Mouse (Mus musculus) testis, adult 2 months (tissue): ENCODE results near the gene Stoml1. TPM values are rescaled to one million over a fixed set of nuclear protein-coding genes. Genes with fewer than 3 reads are reported as not detected.

Source experiments
- H3K27ac ChIP-seq: fragments of 200-500 bp; 2 replicates; pipeline ENCODE4 v1.5.1; 2012; ENCODE audit warnings: low read depth, low read length; ENCODE audit not compliant: control insufficient read depth, insufficient read depth
- H3K27me3 ChIP-seq: fragments of 200-500 bp; 2 replicates; pipeline ENCODE4 v1.6.1; 2012; ENCODE audit warnings: mild to moderate bottlenecking, low read length, moderate library complexity; ENCODE audit not compliant: control insufficient read depth, insufficient read depth
- H3K36me3 ChIP-seq: fragments of 200-500 bp; 2 replicates; pipeline ENCODE4 v1.6.1; 2012; ENCODE audit warnings: mild to moderate bottlenecking, low read length; ENCODE audit not compliant: control insufficient read depth, insufficient read depth
- H3K4me1 ChIP-seq: fragments of 200-500 bp; 2 replicates; pipeline ENCODE4 v1.6.1; 2012; ENCODE audit warnings: low read length; ENCODE audit not compliant: control insufficient read depth, insufficient read depth
- H3K4me3 ChIP-seq: fragments of 200-500 bp; 2 replicates; pipeline ENCODE4 v1.5.1; 2012; ENCODE audit warnings: low read depth, mild to moderate bottlenecking, low read length, moderate library complexity, mixed read lengths; ENCODE audit not compliant: control insufficient read depth
- CTCF ChIP-seq: fragments of 200-500 bp; IDR thresholded peaks from 2 replicates; pipeline ENCODE4 v1.5.1; 2012; ENCODE audit warnings: low read depth, mild to moderate bottlenecking, inconsistent platforms, low read length, moderate library complexity; ENCODE audit not compliant: control insufficient read depth, insufficient read depth, insufficient replicate concordance
- POLR2A ChIP-seq: fragments of 200-500 bp; IDR thresholded peaks from 2 replicates; pipeline ENCODE4 v1.6.1; 2012; ENCODE audit warnings: low read depth, mild to moderate bottlenecking, inconsistent platforms, low read length, moderate library complexity; ENCODE audit not compliant: control insufficient read depth
- polyA plus RNA-seq: library from polyadenylated mRNA; depleted of rRNA; stranded (reverse); fragments of >200 nt; gene quantifications from 2 replicates; pipeline ENCODE4 v1.2.3, GENCODE M21; 2012

The Stoml1 gene
- polyA plus RNA-seq, 1 experiment = 11.5 TPM

GRCm38 (mm10) chr9:58275115-58275774 is 22.3 kb downstream of the Stoml1 start:
- Histone ChIP-seq H3K36me3 (no peaks in the 10 kb centered on the region), H3K27me3 (no peaks in the 10 kb centered on the region), H3K27ac (0 out of 2 replicates have a peak overlapping the region, but pooled peaks have one; percentile 0), H3K4me1 (peaks cover 6% of the 10 kb centered on the region), H3K4me3 (no peak overlapping the region)
- TF ChIP-seq POLR2A (0 out of 2 replicates have a peak, but pooled peaks have one; percentile 20), CTCF (no peak)

GRCm38 (mm10) chr9:58275797-58276196 is 22.8 kb downstream of the Stoml1 start:
- Histone ChIP-seq H3K4me3 (no peak overlapping the region), H3K27ac (0 out of 2 replicates have a peak overlapping the region, but pooled peaks have one; percentile 0), H3K36me3 (no peaks in the 10 kb centered on the region), H3K4me1 (peaks cover 6% of the 10 kb centered on the region), H3K27me3 (no peaks in the 10 kb centered on the region)
- no peak for TF ChIP-seq CTCF
- no peak for TF ChIP-seq POLR2A

GRCm38 (mm10) chr9:58276346-58276745 is 23.4 kb downstream of the Stoml1 start:
- H3K27me3 ChIP-seq = no peaks in the 10 kb centered on the region
- H3K4me3 ChIP-seq = no peak overlapping the region
- H3K36me3 ChIP-seq = no peaks in the 10 kb centered on the region
- TF ChIP-seq CTCF = no peak
- TF ChIP-seq POLR2A = no peak
- H3K27ac ChIP-seq = no peak overlapping the region
- H3K4me1 ChIP-seq = peaks cover 6% of the 10 kb centered on the region

GRCm38 (mm10) chr9:58278313-58278712 is 25.3 kb downstream of the Stoml1 start:
- H3K4me1 ChIP-seq = peaks cover 6% of the 10 kb centered on the region
- no peak overlapping the region for H3K27ac ChIP-seq
- TF ChIP-seq CTCF (no peak), POLR2A (no peak)
- no peaks in the 10 kb centered on the region for H3K27me3 ChIP-seq
- no peak overlapping the region for H3K4me3 ChIP-seq
- no peaks in the 10 kb centered on the region for H3K36me3 ChIP-seq

- Histone ChIP-seq H3K4me3 (no peak overlapping the region), H3K27ac (no peak overlapping the region), H3K27me3 (no peaks in the 10 kb centered on the region), H3K36me3 (no peaks in the 10 kb centered on the region), H3K4me1 (peaks cover 6% of the 10 kb centered on the region)
- TF ChIP-seq POLR2A = no peak
- no peak for TF ChIP-seq CTCF
Observed at GRCm38 (mm10) chr9:58278821-58279723, 26.1 kb downstream of the Stoml1 start.

GRCm38 (mm10) chr9:58279780-58280179 is 26.8 kb downstream of the Stoml1 start:
- Histone ChIP-seq H3K27me3 (no peaks in the 10 kb centered on the region), H3K36me3 (no peaks in the 10 kb centered on the region), H3K27ac (no peak overlapping the region), H3K4me1 (peaks cover 4% of the 10 kb centered on the region), H3K4me3 (no peak overlapping the region)
- TF ChIP-seq POLR2A (no peak), CTCF (no peak)
